Mouse (Mus musculus): ENCODE data around the gene Igll1. TPM values are rescaled to one million over a fixed set of nuclear protein-coding genes. Genes with fewer than 3 reads are reported as not detected.

The Igll1 gene
- total and polyA plus RNA-seq, 2 experiments from 2014 or later, result not detected

DNA sequence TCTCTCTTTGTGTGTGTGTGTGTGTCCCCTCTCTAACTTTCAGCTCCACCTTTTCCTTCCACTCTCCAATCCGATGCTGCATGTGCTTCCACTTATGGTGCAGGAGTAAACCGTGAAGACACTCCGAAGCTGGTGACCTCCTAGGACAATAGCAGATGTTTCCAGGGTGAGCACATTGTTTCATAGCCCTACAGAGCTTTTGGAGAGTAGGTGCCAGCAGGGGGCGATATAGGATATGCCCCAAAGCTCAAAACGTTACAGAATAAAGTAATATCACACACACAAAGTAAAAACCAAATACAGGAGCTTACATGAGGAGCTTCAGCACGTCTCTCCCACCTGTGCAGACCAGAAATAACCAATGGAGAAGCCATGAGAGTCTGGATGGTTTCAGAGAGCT, 8.9 kb downstream of the Igll1 start:
- TF ChIP-seq CTCF (IDR thresholded peaks at IDR 0.05; ENCODE audit: low read depth), result peak; percentile 31
- H3K4me3 ChIP-seq (ENCODE audit: low read depth, low read length), result no peak overlapping the region
- no peak overlapping the region for H3K9ac ChIP-seq
- H3K4me2 ChIP-seq (ENCODE audit: low read depth), result no peak overlapping the region
- no peaks in the 10 kb centered on the region for H3K9me3 ChIP-seq (ENCODE audit: low read length)
- ATAC-seq (no peak), DNase-seq (no peak)
- no peaks in the 10 kb centered on the region for H3K27me3 ChIP-seq (ENCODE audit: insufficient read depth, low read length)
- H3K36me3 ChIP-seq (ENCODE audit: insufficient read depth), result no peaks in the 10 kb centered on the region
- no peaks in the 10 kb centered on the region for H3K4me1 ChIP-seq (ENCODE audit: insufficient read depth)
- no peak overlapping the region for H3K27ac ChIP-seq (ENCODE audit: low read depth, low read length)
- WGBS, result 33% methylated on average over 6 of the region's 6 CpGs

DNA sequence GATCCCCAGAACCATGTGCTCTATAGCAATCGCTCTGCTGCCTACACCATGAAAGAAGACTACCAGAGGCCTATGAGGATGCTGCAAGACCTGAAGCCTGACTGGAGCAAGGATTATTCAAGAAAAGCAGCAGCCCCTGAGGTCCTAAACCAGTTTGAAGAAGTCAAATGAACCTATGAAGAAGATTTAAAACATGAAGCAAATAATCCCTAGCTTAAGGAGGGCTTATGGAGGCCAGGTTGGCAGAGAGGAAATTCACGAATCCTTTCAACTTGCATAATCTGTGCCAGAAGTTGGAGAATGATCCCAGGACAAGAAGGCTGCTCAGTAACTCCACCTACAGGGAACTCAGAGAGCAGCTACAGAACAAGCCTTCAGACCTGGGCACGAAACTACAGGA, 11.4 kb downstream of the Igll1 start:
- no peak overlapping the region for H3K27ac ChIP-seq (ENCODE audit: low read depth, low read length)
- H3K9me3 ChIP-seq (ENCODE audit: low read length), result no peaks in the 10 kb centered on the region
- no peaks in the 10 kb centered on the region for H3K4me1 ChIP-seq (ENCODE audit: insufficient read depth)
- H3K4me3 ChIP-seq (ENCODE audit: low read depth, low read length), result no peak overlapping the region
- H3K4me2 ChIP-seq (ENCODE audit: low read depth), result no peak overlapping the region
- ATAC-seq (no peak), DNase-seq (no peak)
- H3K36me3 ChIP-seq (ENCODE audit: insufficient read depth), result no peaks in the 10 kb centered on the region
- TF ChIP-seq CTCF (IDR thresholded peaks at IDR 0.05; ENCODE audit: low read depth), result no peak
- no peaks in the 10 kb centered on the region for H3K27me3 ChIP-seq (ENCODE audit: insufficient read depth, low read length)
- H3K9ac ChIP-seq, result no peak overlapping the region
- WGBS, result 79% methylated on average over 3 of the region's 3 CpGs

DNA sequence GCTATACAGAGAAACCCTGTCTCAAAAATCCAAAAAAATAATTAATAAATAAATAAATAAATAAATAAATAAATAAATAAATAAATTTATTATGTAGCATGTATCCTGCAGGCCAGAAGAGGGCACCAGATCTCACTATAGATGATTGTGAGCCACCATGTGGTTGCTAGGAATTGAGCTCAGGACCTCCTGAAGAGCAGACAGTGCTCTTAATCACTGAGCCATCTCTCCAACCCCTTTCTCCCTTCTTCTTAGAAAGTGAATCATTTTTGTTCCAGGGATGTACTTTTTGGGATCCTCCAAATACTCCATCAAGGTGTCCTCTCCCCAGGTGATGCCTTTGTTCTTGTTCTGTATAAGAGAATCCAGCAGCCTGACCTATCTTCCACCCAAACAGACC, 14.6 kb downstream of the Igll1 start:
- DNase-seq, result no peak
- Histone ChIP-seq H3K9ac (no peak overlapping the region), H3K4me2 (ENCODE audit: low read depth) (no peak overlapping the region), H3K4me3 (ENCODE audit: low read depth, low read length) (no peak overlapping the region), H3K4me1 (ENCODE audit: insufficient read depth) (no peaks in the 10 kb centered on the region), H3K36me3 (ENCODE audit: insufficient read depth) (no peaks in the 10 kb centered on the region), H3K27me3 (ENCODE audit: insufficient read depth, low read length) (no peaks in the 10 kb centered on the region), H3K27ac (ENCODE audit: low read depth, low read length) (no peak overlapping the region), H3K9me3 (ENCODE audit: low read length) (no peaks in the 10 kb centered on the region)
- no peak for ATAC-seq
- no peak for TF ChIP-seq CTCF (IDR thresholded peaks at IDR 0.05; ENCODE audit: low read depth)

DNA sequence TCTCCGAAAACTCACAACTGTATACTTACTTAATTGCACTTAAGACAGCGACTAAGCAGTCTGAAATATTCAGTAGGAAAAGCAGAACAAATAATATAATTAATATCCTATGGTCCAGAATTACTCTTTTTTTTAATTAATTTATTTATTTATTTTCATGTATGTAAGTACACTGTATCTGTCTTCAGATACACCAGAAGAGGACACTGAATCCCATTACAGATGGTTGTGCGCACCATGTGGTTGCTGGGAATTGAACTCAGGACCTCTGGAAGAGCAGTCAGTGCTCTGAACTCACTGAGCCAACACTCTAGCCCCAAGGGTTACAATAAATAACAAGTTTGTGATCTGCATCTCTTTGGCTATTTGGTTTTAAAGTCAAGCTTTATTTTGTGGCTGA, 34.1 kb downstream of the Igll1 start:
- Histone ChIP-seq H3K27me3 (ENCODE audit: insufficient read depth, low read length) (no peaks in the 10 kb centered on the region), H3K9ac (no peak overlapping the region), H3K36me3 (ENCODE audit: insufficient read depth) (no peaks in the 10 kb centered on the region), H3K4me2 (ENCODE audit: low read depth) (peak overlapping the region; percentile 76; the same call in 1 of the 2 replicates), H3K4me3 (ENCODE audit: low read depth, low read length) (peak overlapping the region; percentile 57), H3K27ac (ENCODE audit: low read depth, low read length) (no peak overlapping the region), H3K9me3 (ENCODE audit: low read length) (no peaks in the 10 kb centered on the region), H3K4me1 (ENCODE audit: insufficient read depth) (no peaks in the 10 kb centered on the region)
- DNase-seq (no peak), ATAC-seq (0 out of 2 replicates have a peak, but pooled peaks have one; percentile 0)
- WGBS, result 84% methylated on average over 3 of the region's 3 CpGs
- no peak for TF ChIP-seq CTCF (IDR thresholded peaks at IDR 0.05; ENCODE audit: low read depth)

DNA sequence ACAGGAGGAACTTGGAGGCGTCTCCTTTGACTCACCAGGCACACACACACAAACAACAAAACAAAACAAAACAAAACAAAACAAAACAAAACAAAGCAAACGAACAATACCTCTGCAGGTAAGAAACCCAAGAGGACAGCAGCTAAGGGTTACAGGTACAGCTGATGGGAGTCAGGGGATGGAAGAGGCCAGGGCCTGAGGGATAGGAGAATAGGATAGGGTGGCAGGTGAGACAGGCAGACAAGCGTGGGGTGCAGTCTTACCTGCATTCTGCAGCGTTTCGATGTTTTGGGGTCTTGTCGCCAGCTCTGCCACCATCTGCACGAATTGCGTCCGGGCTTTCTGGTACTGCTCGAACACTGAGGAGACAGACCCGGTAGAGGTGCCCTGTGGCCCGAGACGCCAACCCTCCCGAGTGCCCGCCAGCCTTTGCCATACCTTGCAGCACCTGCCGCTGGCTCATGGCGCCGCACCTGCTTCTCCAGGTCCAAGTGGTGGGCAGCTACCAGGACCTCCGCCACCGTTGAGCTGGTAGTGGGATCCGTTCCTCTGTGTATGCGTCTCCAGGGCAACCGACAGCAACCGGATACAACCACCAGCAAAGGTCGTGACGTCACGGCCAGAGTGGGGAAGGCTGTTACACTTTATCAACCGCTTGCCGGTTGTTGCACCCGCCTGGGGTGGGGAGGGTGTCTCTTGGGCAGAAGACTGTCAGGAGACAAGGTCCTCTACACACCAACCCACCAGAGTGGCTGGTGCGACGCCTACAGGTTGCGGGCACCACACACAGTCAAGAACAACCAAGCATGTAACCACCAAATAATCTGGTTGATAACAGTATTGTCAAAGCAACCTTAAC, 34.8 kb downstream of the Igll1 start, which contains the start of gene Spag6l:
Gene Spag6l (minus strand): TSS at position 700 of the 859 bp plus-strand sequence.
- Histone ChIP-seq H3K4me1 (ENCODE audit: insufficient read depth) (no peaks in the 10 kb centered on the region), H3K9ac (peak within 1 kb of the TSS; percentile 63), H3K27me3 (ENCODE audit: insufficient read depth, low read length) (no peaks in the 10 kb centered on the region), H3K27ac (ENCODE audit: low read depth, low read length) (0 out of 2 replicates have a peak within 1 kb of the TSS, but pooled peaks have one; percentile 21), H3K9me3 (ENCODE audit: low read length) (no peaks in the 10 kb centered on the region), H3K4me3 (ENCODE audit: low read depth, low read length) (peak within 1 kb of the TSS; percentile 57), H3K36me3 (ENCODE audit: insufficient read depth) (no peaks in the 10 kb centered on the region), H3K4me2 (ENCODE audit: low read depth) (peak within 1 kb of the TSS; percentile 76)
- WGBS, result 7% methylated on average over 33 of the region's 33 CpGs
- peak; percentile 98 for ATAC-seq
- TF ChIP-seq CTCF (IDR thresholded peaks at IDR 0.05; ENCODE audit: low read depth), result peak; percentile 68
- peak; percentile 87 for DNase-seq

- Histone ChIP-seq H3K27me3 (ENCODE audit: insufficient read depth, low read length) (no peaks in the 10 kb centered on the region), H3K4me3 (ENCODE audit: low read depth, low read length) (no peak overlapping the region), H3K4me1 (ENCODE audit: insufficient read depth) (no peaks in the 10 kb centered on the region), H3K9me3 (ENCODE audit: low read length) (no peaks in the 10 kb centered on the region), H3K27ac (ENCODE audit: low read depth, low read length) (no peak overlapping the region), H3K4me2 (ENCODE audit: low read depth) (no peak overlapping the region), H3K36me3 (ENCODE audit: insufficient read depth) (no peaks in the 10 kb centered on the region), H3K9ac (no peak overlapping the region)
- no peak for TF ChIP-seq CTCF (IDR thresholded peaks at IDR 0.05; ENCODE audit: low read depth)
- no peak for ATAC-seq
- no peak for DNase-seq
- 73% methylated on average over 2 of the region's 2 CpGs for WGBS
Measured at GRCm38 (mm10) chr16:16826223-16826622, 37.6 kb downstream of the Igll1 start.

DNA sequence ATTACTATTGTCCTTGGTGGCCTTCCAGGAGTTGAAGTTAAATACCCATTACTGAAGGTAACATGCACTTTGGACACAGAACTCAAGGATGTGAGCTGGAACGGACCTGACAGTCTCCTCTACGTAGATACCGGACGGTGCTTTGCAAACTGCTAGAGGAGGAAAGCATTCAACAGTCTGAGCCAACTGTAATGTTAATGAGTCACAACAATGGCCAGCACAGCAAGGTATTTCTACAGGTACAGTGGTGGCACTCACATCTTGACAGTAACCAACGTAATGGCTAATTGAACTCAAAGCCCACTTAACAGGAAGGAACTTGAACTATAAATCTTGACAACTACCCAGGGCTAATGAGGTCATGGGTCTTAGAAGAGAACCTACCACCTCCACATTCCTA, 38.3 kb downstream of the Igll1 start:
- no peaks in the 10 kb centered on the region for H3K27me3 ChIP-seq (ENCODE audit: insufficient read depth, low read length)
- WGBS, result 35% methylated on average over 5 of the region's 5 CpGs
- ATAC-seq, result no peak
- no peak overlapping the region for H3K27ac ChIP-seq (ENCODE audit: low read depth, low read length)
- H3K9me3 ChIP-seq (ENCODE audit: low read length), result no peaks in the 10 kb centered on the region
- no peaks in the 10 kb centered on the region for H3K36me3 ChIP-seq (ENCODE audit: insufficient read depth)
- H3K4me2 ChIP-seq (ENCODE audit: low read depth), result no peak overlapping the region
- DNase-seq, result no peak
- no peaks in the 10 kb centered on the region for H3K4me1 ChIP-seq (ENCODE audit: insufficient read depth)
- no peak for TF ChIP-seq CTCF (IDR thresholded peaks at IDR 0.05; ENCODE audit: low read depth)
- H3K9ac ChIP-seq, result no peak overlapping the region
- H3K4me3 ChIP-seq (ENCODE audit: low read depth, low read length), result no peak overlapping the region

Other genes with a start within 250 kb of the Igll1 start
- not detected in 2 replicates for gene Olfr19, start 187.6 kb downstream of the Igll1 start, total RNA-seq (2014; rRNA removed)
- gene Olfr19, start 187.6 kb downstream of the Igll1 start, polyA plus RNA-seq (2015; fragmentation: Nextera tagmentation; extraction: Ambion mirVana), result 0.08 TPM in 1 of 2 replicates, not detected in the other
- gene Spag6l, start 34.5 kb downstream of the Igll1 start, total RNA-seq (2014; rRNA removed), result 19.2 and 27.4 TPM in 2 replicates
- 15.5 and 20.5 TPM in 2 replicates for gene Spag6l, start 34.5 kb downstream of the Igll1 start, polyA plus RNA-seq (2015; fragmentation: Nextera tagmentation; extraction: Ambion mirVana)
- 74.3 and 88.6 TPM in 2 replicates for gene Top3b, start 6.8 kb upstream of the Igll1 start, total RNA-seq (2014; rRNA removed)
- 41.1 and 52.5 TPM in 2 replicates for gene Top3b, start 6.8 kb upstream of the Igll1 start, polyA plus RNA-seq (2015; fragmentation: Nextera tagmentation; extraction: Ambion mirVana)
- 0.95 and 6.2 TPM in 2 replicates for gene Vpreb1, start 6.9 kb upstream of the Igll1 start, total RNA-seq (2014; rRNA removed)
- gene Vpreb1, start 6.9 kb upstream of the Igll1 start, polyA plus RNA-seq (2015; fragmentation: Nextera tagmentation; extraction: Ambion mirVana), result 0.83 and 0.97 TPM in 2 replicates
- gene Ppm1f, start 32.5 kb upstream of the Igll1 start, total RNA-seq (2014; rRNA removed), result 26.8 and 34.7 TPM in 2 replicates
- 7.9 and 12.1 TPM in 2 replicates for gene Ppm1f, start 32.5 kb upstream of the Igll1 start, polyA plus RNA-seq (2015; fragmentation: Nextera tagmentation; extraction: Ambion mirVana)
- 189 and 231 TPM in 2 replicates for gene Mapk1, start 119.4 kb upstream of the Igll1 start, total RNA-seq (2014; rRNA removed)
- gene Mapk1, start 119.4 kb upstream of the Igll1 start, polyA plus RNA-seq (2015; fragmentation: Nextera tagmentation; extraction: Ambion mirVana), result 165 and 207 TPM in 2 replicates
- gene Ypel1, start 205.7 kb upstream of the Igll1 start, total RNA-seq (2014; rRNA removed), result 76.7 and 103 TPM in 2 replicates
- 123 and 131 TPM in 2 replicates for gene Ypel1, start 205.7 kb upstream of the Igll1 start, polyA plus RNA-seq (2015; fragmentation: Nextera tagmentation; extraction: Ambion mirVana)
- gene Ppil2, start 247.3 kb upstream of the Igll1 start, total RNA-seq (2014; rRNA removed), result 100 and 104 TPM in 2 replicates
- 99.3 and 111 TPM in 2 replicates for gene Ppil2, start 247.3 kb upstream of the Igll1 start, polyA plus RNA-seq (2015; fragmentation: Nextera tagmentation; extraction: Ambion mirVana)